Mouse (Mus musculus) limb, embryonic 14.5 days (tissue): ENCODE data around the gene Cdk10. TPM values are rescaled to one million over a fixed set of nuclear protein-coding genes. Genes with fewer than 3 reads are reported as not detected.
"Not testable (repeated sequence)": the region's sequence is repeated elsewhere in the genome, so short reads cannot be mapped to it uniquely, and the experiment has no call there.

Experiments used
- ATAC-seq: fragments of 200-750 bp; cut with Nextera tagmentation; 2 replicates; pipeline ENCODE4 v1.8.0; 2017; ENCODE audit warnings: low read depth, moderate number of reproducible peaks, moderate TSS enrichment; ENCODE audit not compliant: low FRiP score
- DNase-seq: peaks from one replicate; pipeline ENCODE4 v3.0.0-alpha.2; 2015; ENCODE audit warnings: low spot score
- H3K27ac ChIP-seq: fragments of 300-500 bp; sonication (generic); replicated peaks from 2 replicates; pipeline ENCODE4 v1.5.1; 2014; ENCODE audit warnings: low read depth, mild to moderate bottlenecking, low read length, moderate library complexity, mixed read lengths
- H3K27me3 ChIP-seq: fragments of 300-500 bp; sonication (generic); 2 replicates; pipeline ENCODE4 v1.6.1; 2014; ENCODE audit warnings: low read length, mixed read lengths; ENCODE audit not compliant: control insufficient read depth, insufficient read depth
- H3K36me3 ChIP-seq: fragments of 300-500 bp; sonication (generic); 2 replicates; pipeline ENCODE4 v1.6.1; 2014; ENCODE audit warnings: mild to moderate bottlenecking, low read length, moderate library complexity, mixed read lengths; ENCODE audit not compliant: control insufficient read depth, insufficient read depth
- H3K4me1 ChIP-seq: fragments of 300-500 bp; sonication (generic); 2 replicates; pipeline ENCODE4 v1.6.1; 2014; ENCODE audit warnings: antibody characterized with exemption, low read length, mixed read lengths; ENCODE audit not compliant: control insufficient read depth, insufficient read depth
- H3K4me2 ChIP-seq: fragments of 300-500 bp; sonication (generic); replicated peaks from 2 replicates; pipeline ENCODE4 v1.6.1; 2014; ENCODE audit warnings: low read depth, mild to moderate bottlenecking, low read length, moderate library complexity; ENCODE audit not compliant: severe bottlenecking
- H3K4me3 ChIP-seq: fragments of 300-500 bp; sonication (generic); replicated peaks from 2 replicates; pipeline ENCODE4 v1.5.1; 2014; ENCODE audit warnings: low read length
- H3K9ac ChIP-seq: fragments of 300-500 bp; sonication (generic); 2 replicates; pipeline ENCODE4 v1.6.1; 2014; ENCODE audit warnings: mild to moderate bottlenecking, low read depth, low read length, moderate library complexity; ENCODE audit not compliant: severe bottlenecking
- H3K9me3 ChIP-seq: fragments of 300-500 bp; sonication (generic); 2 replicates; pipeline ENCODE4 v1.6.1; 2016; ENCODE audit warnings: low read length; ENCODE audit not compliant: control insufficient read depth
- POLR2A ChIP-seq: fragments of 200-500 bp; IDR thresholded peaks from 2 replicates; pipeline ENCODE4 v1.8.0; 2012; ENCODE audit warnings: inconsistent platforms, mild to moderate bottlenecking, moderate library complexity, borderline replicate concordance; ENCODE audit not compliant: insufficient read depth, insufficient read length; ENCODE audit errors: extremely low read depth
- WGBS: fragments of 180-500 bp; shearing (Covaris S2); extraction: QIAGEN DNeasy Blood & Tissue Kit; methylation state at CpG from one replicate; pipeline ENCODE4 v1.1.7; 2014; 5-methylcytosine and 5-hydroxymethylcytosine counted together
- polyA plus RNA-seq, 2 experiments: library from polyadenylated mRNA; depleted of rRNA in 1 of 2; stranded (reverse) in 1 of 2; unstranded in 1 of 2; fragments of >200 nt; fragmentation: Nextera tagmentation in 1 of 2; extraction: Ambion mirVana in 1 of 2; gene quantifications; 2 replicates each; pipeline versions ENCODE4 v1.2.1 to v1.2.3; 2012 to 2014

Cdk10 gene
- polyA plus RNA-seq, 2 experiments, result 32.9 to 128 TPM

DNA sequence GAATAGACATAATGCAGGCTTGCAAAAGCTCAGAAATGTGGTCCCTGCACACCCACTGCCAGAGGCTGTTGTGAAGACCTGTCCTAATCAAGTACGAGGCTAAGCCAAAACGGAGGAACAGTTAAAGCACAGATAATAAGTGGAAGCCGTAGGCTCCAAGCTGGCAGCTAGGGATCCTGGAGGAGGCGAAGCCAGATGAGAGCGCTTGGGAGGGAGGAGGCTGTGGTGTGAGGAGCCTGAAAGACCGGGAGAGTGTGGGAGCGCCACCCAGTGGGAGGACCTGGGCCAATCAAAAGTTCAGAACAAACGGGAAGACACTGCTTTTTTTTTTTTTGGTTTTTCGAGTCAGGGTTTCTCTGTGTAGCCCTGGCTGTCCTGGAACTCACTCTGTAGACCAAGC is 34.0 kb upstream of the Cdk10 start:
- Histone ChIP-seq H3K27me3 (no peaks in the 10 kb centered on the region), H3K36me3 (no peaks in the 10 kb centered on the region), H3K4me3 (no peak overlapping the region), H3K9me3 (no peaks in the 10 kb centered on the region), H3K9ac (no peak overlapping the region), H3K27ac (no peak overlapping the region), H3K4me1 (peaks cover 11% of the 10 kb centered on the region), H3K4me2 (peak overlapping the region; percentile 40; the same call in 1 of the 2 replicates)
- WGBS, result 2% methylated on average over 9 of the region's 9 CpGs
- ATAC-seq (peak; percentile 64; the same call in 1 of the 2 replicates), DNase-seq (peak; percentile 73)
- TF ChIP-seq POLR2A, result no peak

- Histone ChIP-seq H3K9ac (no peak overlapping the region), H3K4me2 (no peak overlapping the region), H3K36me3 (no peaks in the 10 kb centered on the region), H3K27me3 (no peaks in the 10 kb centered on the region), H3K4me1 (no peaks in the 10 kb centered on the region), H3K9me3 (no peaks in the 10 kb centered on the region), H3K4me3 (no peak overlapping the region), H3K27ac (no peak overlapping the region)
- WGBS, result 58% methylated on average over 8 of the region's 8 CpGs
- no peak for TF ChIP-seq POLR2A
- DNase-seq (no peak), ATAC-seq (no peak)
These were observed 32.7 kb upstream of the Cdk10 start for GRCm38 (mm10) chr8:123191908-123192307.

DNA sequence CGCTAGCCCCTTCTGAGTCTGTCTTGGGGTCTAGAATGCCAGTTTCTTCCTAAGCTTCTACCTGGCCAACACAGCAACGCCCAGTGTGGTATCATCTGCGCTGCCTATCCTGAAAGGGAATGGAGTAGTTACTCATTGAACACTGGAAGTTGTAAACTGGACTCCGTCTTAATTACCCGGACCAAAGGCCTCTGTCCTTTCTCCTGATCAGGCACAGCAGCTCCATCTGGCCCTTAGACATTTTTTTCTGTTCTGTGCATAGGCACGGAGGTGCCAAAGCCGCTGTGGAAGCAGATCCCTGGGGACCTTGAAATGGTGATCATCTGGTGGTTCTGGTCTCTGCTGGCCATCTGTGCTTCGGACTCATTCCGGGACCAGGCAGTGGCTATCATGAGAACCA is 30.9 kb upstream of the Cdk10 start:
- Histone ChIP-seq H3K4me3 (no peak overlapping the region), H3K27me3 (no peaks in the 10 kb centered on the region), H3K9ac (no peak overlapping the region), H3K9me3 (no peaks in the 10 kb centered on the region), H3K4me2 (no peak overlapping the region), H3K4me1 (no peaks in the 10 kb centered on the region), H3K27ac (no peak overlapping the region), H3K36me3 (no peaks in the 10 kb centered on the region)
- 80% methylated on average over 9 of the region's 9 CpGs for WGBS
- ATAC-seq (no peak), DNase-seq (no peak)
- TF ChIP-seq POLR2A, result no peak

DNA sequence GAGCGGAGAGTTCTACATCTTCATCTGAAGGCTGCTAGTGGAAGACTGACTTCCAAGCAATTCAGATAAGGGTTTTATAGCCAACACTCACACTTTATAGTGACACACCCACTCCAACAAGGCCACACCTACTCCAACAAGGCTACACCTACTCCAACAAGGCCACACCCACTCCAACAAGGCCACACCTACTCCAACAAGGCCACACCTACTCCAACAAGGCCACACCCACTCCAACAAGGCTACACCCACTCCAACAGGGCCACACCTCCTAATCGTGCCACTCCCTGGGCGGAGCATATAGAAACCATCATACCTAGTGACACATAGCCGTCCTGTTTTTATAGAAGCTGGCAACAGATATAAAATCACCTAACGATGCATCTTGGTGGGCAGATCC is 27.6 kb upstream of the Cdk10 start:
- not testable (repeated sequence) for H3K27ac ChIP-seq, H3K36me3 ChIP-seq, H3K9me3 ChIP-seq, H3K4me1 ChIP-seq, H3K4me2 ChIP-seq, H3K4me3 ChIP-seq, H3K9ac ChIP-seq, H3K27me3 ChIP-seq, DNase-seq, ATAC-seq
- 76% methylated on average over 5 of the region's 5 CpGs for WGBS

GRCm38 (mm10) chr8:123199864-123200263 is 24.8 kb upstream of the Cdk10 start:
- H3K27me3 ChIP-seq, result no peaks in the 10 kb centered on the region
- 74% methylated on average over 14 of the region's 14 CpGs for WGBS
- H3K4me2 ChIP-seq, result no peak overlapping the region
- ATAC-seq (no peak), DNase-seq (no peak)
- H3K4me1 ChIP-seq, result no peaks in the 10 kb centered on the region
- H3K36me3 ChIP-seq, result peaks cover 1% of the 10 kb centered on the region; the same call in 1 of the 2 replicates
- TF ChIP-seq POLR2A, result no peak
- no peak overlapping the region for H3K9ac ChIP-seq
- no peak overlapping the region for H3K27ac ChIP-seq
- H3K4me3 ChIP-seq, result no peak overlapping the region
- no peaks in the 10 kb centered on the region for H3K9me3 ChIP-seq

GRCm38 (mm10) chr8:123202288-123202687 is 22.4 kb upstream of the Cdk10 start:
- Histone ChIP-seq H3K4me2 (no peak overlapping the region), H3K27me3 (no peaks in the 10 kb centered on the region), H3K9ac (0 out of 2 replicates have a peak overlapping the region, but pooled peaks have one; percentile 16), H3K9me3 (no peaks in the 10 kb centered on the region), H3K27ac (no peak overlapping the region), H3K4me3 (no peak overlapping the region), H3K4me1 (no peaks in the 10 kb centered on the region), H3K36me3 (peaks cover 20% of the 10 kb centered on the region)
- no peak for TF ChIP-seq POLR2A
- peak; percentile 84 for DNase-seq
- peak; percentile 45 for ATAC-seq
- 18% methylated on average over 5 of the region's 5 CpGs for WGBS
